Mouse (Mus musculus): ENCODE data around the gene Gtf2ird1. TPM values are rescaled to one million over a fixed set of nuclear protein-coding genes. Genes with fewer than 3 reads are reported as not detected.
"Not testable (repeated sequence)": the region's sequence is repeated elsewhere in the genome, so short reads cannot be mapped to it uniquely, and the experiment has no call there.

The Gtf2ird1 gene
- total RNA-seq, 4 experiments from 2014 or later = 13.1 to 15.3 (median 14.8) TPM

- DNase-seq (ENCODE audit: low spot score in 2 of 2) = no peak
These were observed 46.1 kb downstream of the Gtf2ird1 start for GRCm38 (mm10) chr5:134410307-134410836.

GRCm38 (mm10) chr5:134409606-134410306 is 46.8 kb downstream of the Gtf2ird1 start:
- no peak for DNase-seq (ENCODE audit: low spot score in 2 of 2)

GRCm38 (mm10) chr5:134408119-134408518 is 48.4 kb downstream of the Gtf2ird1 start:
- DNase-seq (ENCODE audit: low spot score in 2 of 2) = no peak

- no peak for DNase-seq (ENCODE audit: low spot score in 2 of 2)
These were observed 54.7 kb downstream of the Gtf2ird1 start for GRCm38 (mm10) chr5:134401841-134402240.

GRCm38 (mm10) chr5:134397434-134398163 is 58.9 kb downstream of the Gtf2ird1 start:
- DNase-seq (ENCODE audit: low spot score in 2 of 2) = no peak

- no peak for DNase-seq (ENCODE audit: low spot score in 2 of 2)
These were observed 60.0 kb downstream of the Gtf2ird1 start for GRCm38 (mm10) chr5:134396519-134396918.

- no peak for DNase-seq (ENCODE audit: low spot score in 2 of 2)
These were observed 61.9 kb downstream of the Gtf2ird1 start for GRCm38 (mm10) chr5:134394624-134395023.

- DNase-seq (ENCODE audit: low spot score in 2 of 2) = no peak
These were observed 62.9 kb downstream of the Gtf2ird1 start for GRCm38 (mm10) chr5:134393624-134394023.

GRCm38 (mm10) chr5:134385106-134385505 is 71.4 kb downstream of the Gtf2ird1 start:
- peak; percentile 47 to 57 for DNase-seq (ENCODE audit: low spot score in 2 of 2)

GRCm38 (mm10) chr5:134375256-134375655 is 81.3 kb downstream of the Gtf2ird1 start:
- DNase-seq (ENCODE audit: low spot score in 2 of 2) = no peak

GRCm38 (mm10) chr5:134374546-134374945 is 82.0 kb downstream of the Gtf2ird1 start:
- DNase-seq (ENCODE audit: low spot score in 2 of 2) = no peak

GRCm38 (mm10) chr5:134373912-134374488 is 82.5 kb downstream of the Gtf2ird1 start:
- DNase-seq (ENCODE audit: low spot score in 2 of 2) = peak; percentile 25 to 42

- no peak for DNase-seq (ENCODE audit: low spot score in 2 of 2)
These were observed 83.4 kb downstream of the Gtf2ird1 start for GRCm38 (mm10) chr5:134372926-134373658.

- DNase-seq (ENCODE audit: low spot score in 2 of 2) = no peak
These were observed 84.8 kb downstream of the Gtf2ird1 start for GRCm38 (mm10) chr5:134371511-134372289.

- DNase-seq (ENCODE audit: low spot score in 2 of 2) = no peak
These were observed 85.7 kb downstream of the Gtf2ird1 start for GRCm38 (mm10) chr5:134370831-134371230.

GRCm38 (mm10) chr5:134359101-134359500 is 97.4 kb downstream of the Gtf2ird1 start:
- DNase-seq (ENCODE audit: low spot score in 2 of 2) = no peak

GRCm38 (mm10) chr5:134355372-134355771 is 101.1 kb downstream of the Gtf2ird1 start:
- DNase-seq (ENCODE audit: low spot score in 2 of 2) = not testable (repeated sequence)

GRCm38 (mm10) chr5:134353117-134353516 is 103.4 kb downstream of the Gtf2ird1 start:
- no peak for DNase-seq (ENCODE audit: low spot score in 2 of 2)

- no peak for DNase-seq (ENCODE audit: low spot score in 2 of 2)
These were observed 104.0 kb downstream of the Gtf2ird1 start for GRCm38 (mm10) chr5:134352527-134353001.

GRCm38 (mm10) chr5:134350660-134351059 is 105.9 kb downstream of the Gtf2ird1 start:
- DNase-seq (ENCODE audit: low spot score in 2 of 2) = peak; percentile 44 to 57
